Mouse (Mus musculus): ENCODE results near the gene Ccr4. TPM values are rescaled to one million over a fixed set of nuclear protein-coding genes. Genes with fewer than 3 reads are reported as not detected.
A peak's percentile ranks its signal among the peaks of the same experiment; 100 is the strongest.

Ccr4 gene
- polyA plus RNA-seq, 1 experiment from 2014 or later, result not detected

DNA sequence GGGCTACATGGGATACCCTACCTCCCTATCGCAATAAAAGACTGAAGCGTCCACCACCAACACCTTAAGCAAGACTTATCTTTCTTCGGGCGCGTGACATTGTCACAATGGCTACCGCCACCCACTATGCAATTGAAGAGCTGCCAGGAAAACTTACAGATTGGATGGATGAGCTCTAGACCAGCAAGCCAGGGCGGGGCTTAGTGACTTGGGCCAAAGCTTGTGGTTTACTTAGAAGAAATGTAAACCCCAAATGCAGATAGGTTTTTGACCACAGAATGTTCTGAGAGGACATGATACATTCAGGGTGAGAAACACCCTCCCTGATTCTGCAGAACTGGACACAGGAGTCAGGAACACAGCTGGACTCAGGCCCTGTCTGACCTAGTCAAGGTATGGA is 3.6 kb downstream of the Ccr4 start:
- H3K27ac ChIP-seq, result no peak overlapping the region
- no peaks in the 10 kb centered on the region for H3K27me3 ChIP-seq
- no peaks in the 10 kb centered on the region; the same call in 1 of the 2 replicates for H3K9me3 ChIP-seq
- no peak for ATAC-seq (ENCODE audit: insufficient number of reproducible peaks, insufficient read depth, low FRiP score, low TSS enrichment, low read depth)
- 0 out of 2 replicates have a peak, but pooled peaks cover 4% of the 10 kb centered on the region for H3K4me1 ChIP-seq (replicated peaks)
- no peak overlapping the region for H3K4me3 ChIP-seq (replicated peaks)
- H3K4me2 ChIP-seq, result no peak overlapping the region
- peaks cover under 1% of the 10 kb centered on the region; the same call in 1 of the 2 replicates for H3K36me3 ChIP-seq
- 93% methylated on average over 7 of the region's 7 CpGs for WGBS
- no peak overlapping the region for H3K9ac ChIP-seq (replicated peaks)

DNA sequence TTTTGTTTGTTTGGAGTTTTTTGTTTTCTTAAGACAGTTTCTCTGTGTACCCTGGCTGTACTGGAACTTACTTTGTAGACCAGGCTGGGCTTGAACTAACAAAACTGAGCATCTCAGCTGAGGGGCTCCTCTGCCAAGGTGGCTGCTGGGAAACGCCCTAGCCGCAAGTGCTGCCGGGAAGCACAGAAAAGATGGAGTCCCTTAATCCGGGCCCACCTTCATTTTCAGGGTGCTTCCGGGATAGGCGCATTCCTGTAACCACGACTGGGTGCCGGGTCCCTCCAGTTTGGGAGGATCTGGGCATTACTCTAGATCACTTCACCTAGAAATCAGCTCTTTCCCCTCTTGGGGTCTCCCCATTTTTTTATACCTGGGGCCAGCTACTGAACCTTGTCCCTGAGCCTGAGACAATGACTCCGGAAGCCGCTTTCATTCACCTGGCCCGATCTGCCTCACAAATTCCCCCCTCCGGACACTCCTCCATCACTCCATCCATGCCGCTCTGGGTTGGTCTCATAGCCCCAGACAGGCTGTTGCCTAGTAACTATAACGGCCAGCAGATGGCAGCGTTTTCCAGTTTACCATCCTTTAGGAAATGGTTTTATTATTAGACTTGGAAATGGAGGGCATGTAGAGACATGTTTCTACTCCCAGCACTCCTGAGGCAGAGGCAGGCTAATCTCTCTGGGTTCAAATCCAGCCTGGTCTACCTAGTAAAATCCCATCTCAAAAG is 4.8 kb downstream of the Ccr4 start:
- H3K9me3 ChIP-seq, result no peaks in the 10 kb centered on the region; the same call in 1 of the 2 replicates
- peak overlapping the region; percentile 23; the same call in 1 of the 2 replicates for H3K4me2 ChIP-seq
- H3K4me3 ChIP-seq (replicated peaks), result no peak overlapping the region
- peak; percentile 34; the same call in 1 of the 2 replicates for ATAC-seq (ENCODE audit: insufficient number of reproducible peaks, insufficient read depth, low FRiP score, low TSS enrichment, low read depth)
- H3K27me3 ChIP-seq, result no peaks in the 10 kb centered on the region
- H3K9ac ChIP-seq (replicated peaks), result no peak overlapping the region
- H3K27ac ChIP-seq, result no peak overlapping the region
- 0 out of 2 replicates have a peak, but pooled peaks cover 4% of the 10 kb centered on the region for H3K4me1 ChIP-seq (replicated peaks)
- H3K36me3 ChIP-seq, result no peaks in the 10 kb centered on the region
- 22% methylated on average over 15 of the region's 15 CpGs for WGBS

- Histone ChIP-seq H3K4me1 (replicated peaks) (0 out of 2 replicates have a peak, but pooled peaks cover 4% of the 10 kb centered on the region), H3K4me3 (replicated peaks) (no peak overlapping the region), H3K36me3 (no peaks in the 10 kb centered on the region), H3K9me3 (no peaks in the 10 kb centered on the region; the same call in 1 of the 2 replicates), H3K4me2 (peak overlapping the region; percentile 41), H3K9ac (replicated peaks) (no peak overlapping the region), H3K27me3 (no peaks in the 10 kb centered on the region), H3K27ac (no peak overlapping the region)
- 8% methylated on average over 11 of the region's 11 CpGs for WGBS
- ATAC-seq (ENCODE audit: insufficient number of reproducible peaks, insufficient read depth, low FRiP score, low TSS enrichment, low read depth), result 0 out of 2 replicates have a peak, but pooled peaks have one; percentile 44
Observed at GRCm38 (mm10) chr9:114498218-114498617, 6.5 kb downstream of the Ccr4 start.

- Histone ChIP-seq H3K36me3 (no peaks in the 10 kb centered on the region), H3K9me3 (no peaks in the 10 kb centered on the region; the same call in 1 of the 2 replicates), H3K4me3 (replicated peaks) (no peak overlapping the region), H3K4me1 (replicated peaks) (0 out of 2 replicates have a peak, but pooled peaks cover 4% of the 10 kb centered on the region), H3K9ac (replicated peaks) (no peak overlapping the region), H3K4me2 (no peak overlapping the region), H3K27me3 (no peaks in the 10 kb centered on the region), H3K27ac (no peak overlapping the region)
- WGBS, result 84% methylated on average over 7 of the region's 7 CpGs
- ATAC-seq (ENCODE audit: insufficient number of reproducible peaks, insufficient read depth, low FRiP score, low TSS enrichment, low read depth), result no peak
Observed at GRCm38 (mm10) chr9:114496469-114496868, 8.2 kb downstream of the Ccr4 start.

- H3K4me3 ChIP-seq (replicated peaks), result no peak overlapping the region
- no peaks in the 10 kb centered on the region for H3K9me3 ChIP-seq
- 83% methylated on average over 23 of the region's 23 CpGs for WGBS
- no peaks in the 10 kb centered on the region for H3K27me3 ChIP-seq
- no peaks in the 10 kb centered on the region for H3K4me1 ChIP-seq (replicated peaks)
- no peaks in the 10 kb centered on the region for H3K36me3 ChIP-seq
- H3K4me2 ChIP-seq, result no peak overlapping the region
- no peak overlapping the region for H3K9ac ChIP-seq (replicated peaks)
- H3K27ac ChIP-seq, result no peak overlapping the region
- ATAC-seq (ENCODE audit: insufficient number of reproducible peaks, insufficient read depth, low FRiP score, low TSS enrichment, low read depth), result no peak
Observed at GRCm38 (mm10) chr9:114487481-114488258, 17.0 kb downstream of the Ccr4 start.

- Histone ChIP-seq H3K36me3 (no peaks in the 10 kb centered on the region), H3K27me3 (no peaks in the 10 kb centered on the region), H3K9ac (replicated peaks) (no peak overlapping the region), H3K4me1 (replicated peaks) (no peaks in the 10 kb centered on the region), H3K9me3 (no peaks in the 10 kb centered on the region), H3K4me3 (replicated peaks) (no peak overlapping the region), H3K4me2 (no peak overlapping the region), H3K27ac (no peak overlapping the region)
- WGBS, result 70% methylated on average over 4 of the region's 4 CpGs
- no peak for ATAC-seq (ENCODE audit: insufficient number of reproducible peaks, insufficient read depth, low FRiP score, low TSS enrichment, low read depth)
Observed at GRCm38 (mm10) chr9:114486808-114487207, 17.9 kb downstream of the Ccr4 start.

DNA sequence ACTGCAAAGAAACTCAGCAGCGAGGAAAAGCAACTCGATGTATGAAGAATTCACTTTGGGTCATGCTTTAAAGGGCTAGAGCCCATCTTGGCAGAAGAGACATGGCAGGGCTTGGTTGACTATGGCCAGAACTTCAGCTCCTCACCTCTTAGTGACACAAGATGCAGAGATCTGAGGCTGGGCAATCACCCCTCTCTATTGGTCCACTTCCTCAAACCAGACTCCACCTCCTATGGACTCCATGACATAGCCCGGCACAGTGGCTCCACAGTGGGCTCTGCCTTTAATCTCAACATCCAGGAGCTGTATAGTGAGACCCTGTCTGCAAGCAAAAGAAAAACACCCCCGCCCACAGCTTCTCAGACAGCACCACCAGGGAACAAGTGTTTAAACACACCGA is 19.9 kb downstream of the Ccr4 start:
- H3K36me3 ChIP-seq, result no peaks in the 10 kb centered on the region
- no peaks in the 10 kb centered on the region for H3K4me1 ChIP-seq (replicated peaks)
- no peak overlapping the region for H3K4me2 ChIP-seq
- no peak for ATAC-seq (ENCODE audit: insufficient number of reproducible peaks, insufficient read depth, low FRiP score, low TSS enrichment, low read depth)
- H3K27me3 ChIP-seq, result no peaks in the 10 kb centered on the region
- no peak overlapping the region for H3K27ac ChIP-seq
- no peak overlapping the region for H3K9ac ChIP-seq (replicated peaks)
- H3K9me3 ChIP-seq, result no peaks in the 10 kb centered on the region
- WGBS, result 79% methylated on average over 5 of the region's 5 CpGs
- no peak overlapping the region for H3K4me3 ChIP-seq (replicated peaks)

GRCm38 (mm10) chr9:114480940-114481339 is 23.8 kb downstream of the Ccr4 start:
- no peak overlapping the region for H3K4me3 ChIP-seq (replicated peaks)
- H3K36me3 ChIP-seq, result no peaks in the 10 kb centered on the region
- H3K9ac ChIP-seq (replicated peaks), result no peak overlapping the region
- H3K4me2 ChIP-seq, result no peak overlapping the region
- H3K27ac ChIP-seq, result no peak overlapping the region
- no peak for ATAC-seq (ENCODE audit: insufficient number of reproducible peaks, insufficient read depth, low FRiP score, low TSS enrichment, low read depth)
- 80% methylated on average over 3 of the region's 3 CpGs for WGBS
- no peaks in the 10 kb centered on the region for H3K9me3 ChIP-seq
- no peaks in the 10 kb centered on the region for H3K27me3 ChIP-seq
- no peaks in the 10 kb centered on the region for H3K4me1 ChIP-seq (replicated peaks)

DNA sequence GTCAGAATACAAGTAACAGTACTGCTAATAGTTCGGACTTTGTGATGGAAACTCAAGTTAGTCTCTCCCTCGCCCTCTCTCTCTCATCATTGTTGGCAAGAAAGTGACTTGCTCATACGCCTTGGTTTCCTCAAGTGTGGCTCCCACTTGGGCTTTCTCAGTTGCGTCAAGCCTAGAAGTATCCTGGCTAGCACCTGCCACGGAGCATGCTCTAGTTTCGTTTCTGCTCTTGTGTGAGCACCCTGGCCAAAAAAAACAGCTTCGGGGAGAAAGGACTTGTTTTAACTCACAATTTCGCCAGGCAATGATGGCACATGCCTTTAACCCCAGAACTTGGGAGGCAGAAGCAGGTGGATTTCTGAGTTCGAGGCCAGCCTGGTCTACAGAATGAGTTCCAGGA is 27.7 kb downstream of the Ccr4 start:
- Histone ChIP-seq H3K36me3 (no peaks in the 10 kb centered on the region), H3K4me3 (replicated peaks) (no peak overlapping the region), H3K9ac (replicated peaks) (no peak overlapping the region), H3K27ac (no peak overlapping the region), H3K27me3 (no peaks in the 10 kb centered on the region), H3K4me2 (no peak overlapping the region), H3K4me1 (replicated peaks) (no peaks in the 10 kb centered on the region), H3K9me3 (no peaks in the 10 kb centered on the region)
- WGBS, result 91% methylated on average over 9 of the region's 9 CpGs
- ATAC-seq (ENCODE audit: insufficient number of reproducible peaks, insufficient read depth, low FRiP score, low TSS enrichment, low read depth), result no peak

- H3K27me3 ChIP-seq, result no peaks in the 10 kb centered on the region
- 75% methylated on average over 7 of the region's 7 CpGs for WGBS
- H3K9ac ChIP-seq (replicated peaks), result no peak overlapping the region
- no peaks in the 10 kb centered on the region for H3K9me3 ChIP-seq
- no peak for ATAC-seq (ENCODE audit: insufficient number of reproducible peaks, insufficient read depth, low FRiP score, low TSS enrichment, low read depth)
- H3K36me3 ChIP-seq, result peaks cover 6% of the 10 kb centered on the region
- no peak overlapping the region for H3K4me2 ChIP-seq
- H3K4me1 ChIP-seq (replicated peaks), result no peaks in the 10 kb centered on the region
- H3K27ac ChIP-seq, result no peak overlapping the region
- no peak overlapping the region for H3K4me3 ChIP-seq (replicated peaks)
Observed at GRCm38 (mm10) chr9:114471892-114472291, 32.8 kb downstream of the Ccr4 start.

- no peak for ATAC-seq (ENCODE audit: insufficient number of reproducible peaks, insufficient read depth, low FRiP score, low TSS enrichment, low read depth)
Observed at GRCm38 (mm10) chr9:114468701-114469100, 36.0 kb downstream of the Ccr4 start.

More at GRCm38 (mm10) chr9:114468701-114469100, 36.0 kb downstream of the Ccr4 start:
- Histone ChIP-seq H3K4me3 (replicated peaks) (no peak overlapping the region), H3K4me2 (no peak overlapping the region), H3K9me3 (no peaks in the 10 kb centered on the region), H3K36me3 (peaks cover 31% of the 10 kb centered on the region), H3K4me1 (replicated peaks) (no peaks in the 10 kb centered on the region), H3K27me3 (no peaks in the 10 kb centered on the region), H3K9ac (replicated peaks) (no peak overlapping the region), H3K27ac (no peak overlapping the region)
- 96% methylated on average over 4 of the region's 4 CpGs for whole genome bisulfite sequencing

Measured in limb, embryonic 12.5 days (tissue).